Mouse (Mus musculus) liver, adult 2 months (tissue): ENCODE measurements around the gene Hsd17b3.

Experiments used
- CTCF ChIP-seq: fragments of 200-500 bp; IDR thresholded peaks from 2 replicates; pipeline ENCODE4 v1.5.1; 2011; ENCODE audit warnings: low read depth, low read length, control low read depth
- POLR2A ChIP-seq: fragments of 200-500 bp; IDR thresholded peaks from 2 replicates; pipeline ENCODE4 v1.6.1; 2011; ENCODE audit warnings: low read length, control low read depth; ENCODE audit not compliant: insufficient read depth; ENCODE audit errors: extremely low read depth

- peak; percentile 17; the same call in 1 of the 2 replicates for TF ChIP-seq CTCF
- no peak for TF ChIP-seq POLR2A
Observed at GRCm38 (mm10) chr13:64100186-64100585, 11.2 kb upstream of the Hsd17b3 start.
